Mouse (Mus musculus) hindbrain, postnatal 0 days (tissue): ENCODE results near the gene Hsf2. TPM values are rescaled to one million over a fixed set of nuclear protein-coding genes. Genes with fewer than 3 reads are reported as not detected.
"Not testable (repeated sequence)": the region's sequence is repeated elsewhere in the genome, so short reads cannot be mapped to it uniquely, and the experiment has no call there.

Source experiments
- ATAC-seq: fragments of 200-750 bp; cut with Nextera tagmentation; 2 replicates; pipeline ENCODE4 v1.8.0; 2017; ENCODE audit warnings: mild to moderate bottlenecking, moderate TSS enrichment, moderate library complexity
- DNase-seq: peaks from one replicate; pipeline ENCODE4 v3.0.0-alpha.2; 2015; ENCODE audit warnings: low spot score
- H3K27ac ChIP-seq: fragments of 300-500 bp; sonication (generic); 2 replicates; pipeline ENCODE4 v1.5.1; 2014; ENCODE audit warnings: mild to moderate bottlenecking
- H3K27me3 ChIP-seq: fragments of 300-500 bp; sonication (generic); 2 replicates; pipeline ENCODE4 v1.6.1; 2014; ENCODE audit warnings: low read length, mixed read lengths; ENCODE audit not compliant: insufficient read depth
- H3K36me3 ChIP-seq: fragments of 300-500 bp; sonication (generic); 2 replicates; pipeline ENCODE4 v1.6.1; 2014; ENCODE audit warnings: low read length, mixed read lengths; ENCODE audit not compliant: insufficient read depth
- H3K4me1 ChIP-seq: fragments of 300-500 bp; sonication (generic); 2 replicates; pipeline ENCODE4 v1.6.1; 2014; ENCODE audit warnings: antibody characterized with exemption, low read length, mixed read lengths; ENCODE audit not compliant: insufficient read depth
- H3K4me2 ChIP-seq: fragments of 300-500 bp; sonication (generic); 2 replicates; pipeline ENCODE4 v1.6.1; 2014; ENCODE audit warnings: low read depth, mild to moderate bottlenecking, low read length, moderate library complexity, mixed read lengths
- H3K4me3 ChIP-seq: fragments of 300-500 bp; sonication (generic); 2 replicates; pipeline ENCODE4 v1.5.1; 2014; ENCODE audit warnings: low read length
- H3K9ac ChIP-seq: fragments of 300-500 bp; sonication (generic); replicated peaks from 2 replicates; pipeline ENCODE4 v1.6.1; 2014; ENCODE audit warnings: mild to moderate bottlenecking, low read length, moderate library complexity, mixed read lengths
- H3K9me3 ChIP-seq: fragments of 300-500 bp; sonication (generic); 2 replicates; pipeline ENCODE4 v1.6.1; 2016; ENCODE audit warnings: low read length, mixed read lengths
- CTCF ChIP-seq: IDR thresholded peaks from 2 replicates; pipeline ENCODE4 v1.5.1; 2016; ENCODE audit warnings: antibody characterized with exemption, control low read depth, low read depth
- WGBS: fragments of 180-500 bp; shearing (Covaris S2); extraction: QIAGEN DNeasy Blood & Tissue Kit; methylation state at CpG from one replicate; pipeline ENCODE4 v1.1.7; 2014; 5-methylcytosine and 5-hydroxymethylcytosine counted together
- polyA plus RNA-seq: library from polyadenylated mRNA; unstranded; fragments of >200 nt; fragmentation: Nextera tagmentation; extraction: Ambion mirVana; gene quantifications from 2 replicates; pipeline ENCODE4 v1.2.1, GENCODE M21; 2015
- total RNA-seq: library from RNA; depleted of rRNA; stranded (reverse); fragments of >200 nt; gene quantifications from 2 replicates; pipeline ENCODE4 v1.2.3, GENCODE M21; 2014

Hsf2 gene
- total and polyA plus RNA-seq, 2 experiments from 2014 or later = 37.8 to 47.8 TPM

- not testable (repeated sequence) for ATAC-seq, H3K36me3 ChIP-seq, H3K4me1 ChIP-seq, H3K4me2 ChIP-seq, H3K27me3 ChIP-seq, H3K9ac ChIP-seq, H3K9me3 ChIP-seq, H3K4me3 ChIP-seq, H3K27ac ChIP-seq
- peak; percentile 76 for TF ChIP-seq CTCF
- DNase-seq = peak; percentile 65
- 30% methylated on average over 10 of the region's 10 CpGs for WGBS
Measured at GRCm38 (mm10) chr10:57463298-57463697, 22.9 kb upstream of the Hsf2 start.

- H3K36me3 ChIP-seq = no peaks in the 10 kb centered on the region
- TF ChIP-seq CTCF = no peak
- H3K9ac ChIP-seq = no peak overlapping the region
- H3K9me3 ChIP-seq = no peaks in the 10 kb centered on the region
- DNase-seq (no peak), ATAC-seq (no peak)
- H3K4me2 ChIP-seq = no peak overlapping the region
- H3K4me1 ChIP-seq = no peaks in the 10 kb centered on the region
- H3K4me3 ChIP-seq = no peak overlapping the region
- H3K27me3 ChIP-seq = no peaks in the 10 kb centered on the region
- H3K27ac ChIP-seq = no peak overlapping the region
Measured at GRCm38 (mm10) chr10:57465768-57466167, 20.4 kb upstream of the Hsf2 start.

GRCm38 (mm10) chr10:57477121-57477843 lies 8.9 kb upstream of the Hsf2 start:
- no peak for DNase-seq

GRCm38 (mm10) chr10:57481717-57482116 lies 4.5 kb upstream of the Hsf2 start:
- Histone ChIP-seq H3K4me3 (no peak overlapping the region), H3K9ac (no peak overlapping the region), H3K27me3 (no peaks in the 10 kb centered on the region), H3K4me2 (no peak overlapping the region), H3K36me3 (no peaks in the 10 kb centered on the region), H3K9me3 (no peaks in the 10 kb centered on the region), H3K4me1 (no peaks in the 10 kb centered on the region), H3K27ac (no peak overlapping the region)
- 34% methylated on average over 5 of the region's 5 CpGs for WGBS
- TF ChIP-seq CTCF = no peak
- DNase-seq (no peak), ATAC-seq (no peak)

More at GRCm38 (mm10) chr10:57477121-57477843, 8.9 kb upstream of the Hsf2 start:
- no peak for TF ChIP-seq CTCF
- Histone ChIP-seq H3K36me3 (no peaks in the 10 kb centered on the region), H3K4me3 (no peak overlapping the region), H3K4me1 (no peaks in the 10 kb centered on the region), H3K9me3 (no peaks in the 10 kb centered on the region), H3K4me2 (no peak overlapping the region), H3K27me3 (no peaks in the 10 kb centered on the region), H3K9ac (no peak overlapping the region), H3K27ac (no peak overlapping the region)
- 68% methylated on average over 9 of the region's 9 CpGs for WGBS
- no peak for ATAC-seq

GRCm38 (mm10) chr10:57484741-57485140 lies 1.4 kb upstream of the Hsf2 start:
- peaks cover 7% of the 10 kb centered on the region for H3K4me1 ChIP-seq
- no peaks in the 10 kb centered on the region for H3K27me3 ChIP-seq
- TF ChIP-seq CTCF = no peak
- no peak overlapping the region for H3K27ac ChIP-seq
- no peak overlapping the region for H3K4me2 ChIP-seq
- no peaks in the 10 kb centered on the region for H3K9me3 ChIP-seq
- no peaks in the 10 kb centered on the region for H3K36me3 ChIP-seq
- WGBS = 87% methylated on average over 3 of the region's 3 CpGs
- DNase-seq (no peak), ATAC-seq (no peak)
- H3K9ac ChIP-seq = no peak overlapping the region
- H3K4me3 ChIP-seq = no peak overlapping the region

- DNase-seq (peak; percentile 79), ATAC-seq (peak; percentile 89)
- H3K4me1 ChIP-seq = peaks cover 7% of the 10 kb centered on the region
- TF ChIP-seq CTCF = no peak
- H3K4me2 ChIP-seq = peak overlapping the region; percentile 64
- H3K36me3 ChIP-seq = no peaks in the 10 kb centered on the region
- peak overlapping the region; percentile 95 for H3K4me3 ChIP-seq
- under 1% methylated on average over 65 of the region's 65 CpGs for WGBS
- H3K9ac ChIP-seq = peak overlapping the region; percentile 94
- H3K27me3 ChIP-seq = no peaks in the 10 kb centered on the region
- peak overlapping the region; percentile 96 for H3K27ac ChIP-seq
- no peaks in the 10 kb centered on the region for H3K9me3 ChIP-seq
Measured at GRCm38 (mm10) chr10:57486542-57487071, 422 bp downstream of the Hsf2 start.

- 0% methylated on average over 8 of the region's 8 CpGs for WGBS
- DNase-seq = peak; percentile 63
- H3K9me3 ChIP-seq = no peaks in the 10 kb centered on the region
- H3K4me2 ChIP-seq = peak overlapping the region; percentile 64
- peak overlapping the region; percentile 94 for H3K9ac ChIP-seq
- H3K27ac ChIP-seq = no peak overlapping the region
- no peaks in the 10 kb centered on the region for H3K36me3 ChIP-seq
- no peak for TF ChIP-seq CTCF
- ATAC-seq = no peak
- H3K27me3 ChIP-seq = no peaks in the 10 kb centered on the region
- H3K4me3 ChIP-seq = peak overlapping the region; percentile 95
- peaks cover 7% of the 10 kb centered on the region for H3K4me1 ChIP-seq
Measured at GRCm38 (mm10) chr10:57487201-57487600, 1.0 kb downstream of the Hsf2 start.
